Mouse (Mus musculus): Measurements from ENCODE around the gene Meis3.

Gene Meis3

GRCm38 (mm10) chr7:16174597-16175541 lies at the start of gene Meis3:
Meis3 (plus strand) TSS chr7:16175090.
- DNase-seq, result peak; percentile 31 to 42

- DNase-seq, result no peak
These were observed 49.1 kb upstream of the Meis3 start for GRCm38 (mm10) chr7:16125829-16126228.

GRCm38 (mm10) chr7:16128344-16128743 lies 46.5 kb upstream of the Meis3 start:
- no peak for DNase-seq

GRCm38 (mm10) chr7:16128899-16129298 lies 46.0 kb upstream of the Meis3 start:
- no peak for DNase-seq

GRCm38 (mm10) chr7:16129421-16129845 lies 45.5 kb upstream of the Meis3 start, which contains the start of gene Slc8a2:
Slc8a2 (plus strand) TSS chr7:16129826.
- peak; percentile 55 to 70 for DNase-seq

GRCm38 (mm10) chr7:16129846-16130691 lies 44.8 kb upstream of the Meis3 start:
- no peak for DNase-seq

- DNase-seq, result no peak
These were observed 43.8 kb upstream of the Meis3 start for GRCm38 (mm10) chr7:16130956-16131634.

GRCm38 (mm10) chr7:16132161-16132581 lies 42.7 kb upstream of the Meis3 start:
- DNase-seq, result no peak

GRCm38 (mm10) chr7:16132926-16133325 lies 42.0 kb upstream of the Meis3 start:
- no peak for DNase-seq

- no peak for DNase-seq
These were observed 41.2 kb upstream of the Meis3 start for GRCm38 (mm10) chr7:16133691-16134090.

- no peak for DNase-seq
These were observed 39.9 kb upstream of the Meis3 start for GRCm38 (mm10) chr7:16134951-16135392.

- DNase-seq, result no peak
These were observed 28.1 kb upstream of the Meis3 start for GRCm38 (mm10) chr7:16146489-16147410.

- peak in 1 of 2 experiments; percentile 28 for DNase-seq
These were observed 27.2 kb upstream of the Meis3 start for GRCm38 (mm10) chr7:16147643-16148042.

GRCm38 (mm10) chr7:16149241-16149640 lies 25.6 kb upstream of the Meis3 start:
- DNase-seq, result no peak

GRCm38 (mm10) chr7:16150191-16151145 lies 24.4 kb upstream of the Meis3 start:
- DNase-seq, result no peak

- peak; percentile 16 to 28 for DNase-seq
These were observed 21.4 kb upstream of the Meis3 start for GRCm38 (mm10) chr7:16153522-16153921.

GRCm38 (mm10) chr7:16155132-16155872 lies 19.6 kb upstream of the Meis3 start:
- no peak for DNase-seq

- no peak for DNase-seq
These were observed 18.7 kb upstream of the Meis3 start for GRCm38 (mm10) chr7:16156105-16156714.

GRCm38 (mm10) chr7:16158735-16159134 lies 16.2 kb upstream of the Meis3 start:
- no peak for DNase-seq
